Mouse (Mus musculus) embryo, embryonic 11 days (tissue): ENCODE results near the gene Hs3st6.

Source experiments
- DNase-seq: peaks from one replicate; pipeline ENCODE4 v3.0.0-alpha.2; 2015

The Hs3st6 gene

GRCm38 (mm10) chr17:24773241-24773640 is 20.5 kb downstream of the Hs3st6 start:
- DNase-seq = no peak

DNA sequence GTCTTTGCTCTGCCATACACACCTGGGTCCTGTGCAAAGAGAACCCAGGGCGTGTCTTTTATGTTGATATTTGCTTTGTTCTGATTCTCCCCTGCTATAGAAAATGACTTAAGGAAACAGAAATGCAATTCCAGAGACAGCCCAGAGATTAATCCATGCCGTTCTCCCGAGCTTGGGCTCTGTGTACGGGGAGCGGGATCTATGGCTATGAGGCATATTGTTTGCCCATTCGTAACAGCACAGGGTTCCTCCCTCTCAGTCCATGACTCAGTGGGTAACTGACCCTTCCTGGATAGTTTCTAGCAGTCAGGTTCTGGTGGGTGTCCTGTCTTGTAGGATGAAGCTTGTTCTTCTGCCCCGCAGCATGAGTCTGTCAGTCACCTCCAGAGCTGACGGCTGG is 22.4 kb downstream of the Hs3st6 start:
- DNase-seq = no peak

DNA sequence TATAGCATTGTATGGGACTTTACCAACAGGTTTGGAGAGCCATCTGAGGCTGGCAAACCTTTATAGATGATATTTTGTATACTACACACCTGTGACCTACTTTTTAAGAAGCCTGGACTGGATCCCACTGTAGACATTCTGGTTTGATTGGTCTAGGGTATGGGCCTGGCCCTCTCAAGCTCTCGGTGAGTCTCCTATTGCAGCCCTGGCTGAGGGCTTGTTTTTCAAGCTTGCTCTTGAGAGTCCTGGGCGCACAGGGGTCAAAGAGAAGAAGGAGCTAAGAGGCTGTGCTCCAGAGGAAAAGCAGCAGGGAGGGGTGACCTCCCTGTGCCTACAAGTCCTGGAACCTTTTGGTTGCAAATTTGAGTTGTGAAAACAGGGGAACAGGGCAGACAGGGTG is 24.3 kb downstream of the Hs3st6 start:
- no peak for DNase-seq

GRCm38 (mm10) chr17:24780821-24781220 is 28.0 kb downstream of the Hs3st6 start:
- DNase-seq = no peak

DNA sequence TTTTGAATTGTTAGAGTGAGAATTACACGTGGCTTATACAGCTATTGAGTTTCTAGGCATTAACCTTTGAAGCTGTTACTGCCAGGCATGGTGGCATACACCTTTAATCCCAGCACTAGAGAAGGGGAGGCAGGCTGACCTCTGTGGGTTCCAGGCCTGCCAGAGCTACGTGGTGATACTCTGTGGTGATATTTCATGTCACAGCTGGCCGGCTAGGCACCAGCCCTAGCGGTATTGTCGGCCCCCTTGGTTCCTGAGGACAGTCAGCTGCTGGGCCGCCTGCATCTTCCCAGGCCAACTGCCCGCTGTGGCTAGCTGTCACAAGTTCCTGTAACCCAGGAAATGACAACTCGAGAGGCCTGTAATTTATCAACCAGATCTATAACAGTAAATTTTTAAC is 39.4 kb downstream of the Hs3st6 start:
- no peak for DNase-seq

GRCm38 (mm10) chr17:24794791-24795190 is 42.0 kb downstream of the Hs3st6 start:
- no peak for DNase-seq

DNA sequence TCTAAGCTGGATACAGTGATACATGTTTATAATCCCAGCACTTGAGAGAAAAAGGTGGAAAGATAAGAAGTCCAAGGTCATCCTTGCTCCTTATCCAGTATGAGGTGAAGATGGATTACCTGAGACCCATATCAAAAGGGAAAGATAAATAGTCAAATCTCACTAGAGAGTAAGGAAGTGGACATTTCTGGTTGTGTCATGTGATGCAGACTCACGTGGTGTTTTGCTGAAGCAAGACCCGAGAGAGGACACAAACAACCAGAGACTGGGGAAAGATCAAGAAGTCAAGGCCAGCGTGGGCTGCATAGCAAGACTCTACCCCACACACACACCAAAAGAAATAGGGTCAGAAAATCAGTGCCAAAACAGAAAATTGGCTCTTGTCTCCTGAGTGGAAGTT is 44.2 kb downstream of the Hs3st6 start:
- DNase-seq = no peak

DNA sequence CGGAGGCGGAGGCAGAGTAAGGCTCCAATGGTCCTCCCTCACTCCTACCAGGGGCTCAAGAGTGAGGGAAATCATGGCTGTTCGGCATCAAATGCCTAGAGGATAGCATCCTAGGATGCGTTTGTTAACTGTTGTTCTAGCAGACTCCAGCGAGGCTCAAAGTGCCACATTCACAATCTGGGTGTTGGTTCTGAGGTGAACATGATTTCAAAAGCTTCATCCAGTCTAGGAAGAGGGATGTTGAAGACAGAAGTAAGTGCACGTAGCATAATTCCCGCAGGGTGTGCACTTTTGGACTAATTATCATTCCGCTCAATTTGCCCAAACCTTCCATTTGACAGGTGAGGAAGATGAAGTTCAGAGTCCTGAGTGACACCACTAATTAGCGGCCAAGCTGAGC is 45.4 kb downstream of the Hs3st6 start:
- DNase-seq = no peak

DNA sequence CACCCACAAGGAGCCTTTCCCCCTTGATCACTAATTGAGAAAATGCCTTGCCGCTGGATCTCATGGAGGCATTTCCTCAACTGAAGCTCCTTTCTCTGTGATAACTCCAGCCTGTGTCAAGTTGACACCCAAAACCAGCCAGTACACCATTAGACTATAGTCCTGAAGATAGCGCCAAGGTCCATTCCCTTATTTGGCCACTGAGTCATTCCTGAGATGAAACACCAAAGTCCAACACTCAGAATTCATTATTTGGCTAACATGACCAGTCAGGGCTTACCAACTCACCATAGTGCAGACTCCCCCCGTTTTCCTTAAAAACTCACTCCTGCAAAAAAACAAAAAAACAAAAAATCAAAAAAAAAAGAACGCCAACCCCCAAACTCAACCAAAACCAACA is 46.7 kb downstream of the Hs3st6 start:
- no peak for DNase-seq

DNA sequence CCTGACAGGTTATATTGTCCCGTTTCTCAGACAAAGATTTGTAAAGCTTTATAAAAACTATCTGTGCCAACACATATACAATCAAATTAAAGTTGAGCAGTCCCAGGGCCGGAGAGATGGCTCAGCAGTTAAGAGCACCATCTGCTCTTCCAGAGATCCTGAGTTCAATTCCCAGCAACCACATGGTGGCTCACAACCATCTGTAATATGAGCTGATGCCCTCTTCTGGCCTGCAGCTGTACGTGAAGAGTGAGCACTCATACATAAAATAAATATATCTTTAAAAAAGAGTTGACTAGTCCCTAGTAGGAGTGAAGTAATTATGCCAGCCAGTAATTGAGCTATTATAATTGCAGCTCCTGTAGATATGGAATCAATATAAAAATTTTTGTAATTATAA is 47.7 kb downstream of the Hs3st6 start:
- no peak for DNase-seq

DNA sequence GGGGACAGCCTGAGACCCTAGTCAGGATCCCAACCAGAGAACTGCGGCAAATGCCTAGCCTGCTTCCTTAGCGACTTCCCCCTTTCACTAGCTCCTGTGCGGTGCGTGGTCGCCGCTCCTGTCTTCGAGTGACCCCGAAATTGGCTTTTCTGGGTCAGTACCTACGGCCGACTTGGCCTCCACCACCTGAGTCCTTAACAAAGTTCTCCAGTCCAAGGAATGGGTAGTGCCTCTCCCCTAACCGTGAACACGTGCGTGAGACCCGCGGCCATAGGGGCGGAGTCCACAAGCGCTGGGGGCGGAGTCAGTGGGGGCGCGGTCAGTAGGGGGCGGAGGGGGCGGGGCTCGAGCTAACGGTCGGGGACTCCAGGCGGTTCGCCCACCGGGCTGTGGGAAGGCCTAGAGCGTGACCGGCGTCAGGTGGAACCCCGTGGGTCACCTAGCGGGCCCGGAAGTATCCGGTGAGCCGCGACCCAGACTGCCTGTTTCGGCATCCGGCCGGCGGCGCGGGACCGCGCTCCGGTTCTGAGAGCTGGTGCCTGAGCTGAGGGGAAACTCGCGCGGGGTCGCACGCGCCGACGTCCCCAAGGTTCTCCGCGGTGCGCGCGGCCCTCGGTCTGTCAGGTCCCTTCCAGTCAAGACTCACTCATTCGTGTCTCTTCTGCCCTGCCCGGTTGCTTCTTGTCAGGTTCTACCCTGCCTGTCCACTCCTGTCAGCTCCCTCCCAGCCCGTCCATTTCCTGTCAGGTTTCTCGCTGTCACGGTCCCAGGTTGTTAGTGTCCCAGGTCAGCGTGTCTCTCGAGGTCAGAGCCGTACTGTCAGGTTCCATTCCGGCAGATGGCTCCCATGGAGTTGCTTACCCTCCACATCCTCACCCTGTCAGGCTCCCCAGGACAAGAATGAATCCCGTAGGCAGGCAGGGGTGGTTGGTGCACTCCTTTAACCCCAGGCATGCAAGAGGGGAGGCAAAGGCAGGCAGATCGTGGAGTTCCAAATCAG is 51.5 kb downstream of the Hs3st6 start, which contains the start of gene Meiob:
Gene Meiob, plus strand, starts transcription at position 338 of the 1,000 bp plus-strand sequence.
- peak; percentile 93 for DNase-seq
